ENCODE assay signal across 9 mouse cellular contexts in the genomic region with DNA sequence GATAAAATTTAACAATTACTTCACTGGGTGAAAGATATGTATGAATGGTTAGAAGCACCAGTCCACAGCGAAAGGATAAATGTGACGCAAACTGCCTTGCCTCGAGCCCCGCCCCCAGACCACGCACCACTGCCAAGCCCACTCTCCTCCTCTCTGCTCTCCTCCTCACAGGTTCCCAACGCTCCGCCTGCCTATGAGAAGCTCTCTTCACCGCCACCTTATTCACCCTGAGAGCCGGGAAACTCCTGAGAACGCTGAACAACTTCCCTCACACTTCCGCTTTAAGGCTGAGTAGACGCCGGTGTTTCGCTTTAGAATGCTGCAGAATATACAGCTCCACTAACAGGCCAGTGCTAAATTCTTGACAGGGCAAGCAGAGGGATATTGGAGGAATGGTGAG. TPM values are rescaled to one million over a fixed set of nuclear protein-coding genes. Genes with fewer than 3 reads are reported as not detected.
DNase-seq lines count a peak whose midpoint lies in the region; ATAC-seq and TF ChIP-seq lines count a peak whose summit lies in the region.
"Had no signal": no experiment of that assay in that cellular context is flagged by ENCODE, and none has a peak within 500 bp of the region (broad histone marks: within the 10 kb centered on the region; RNA-seq: fewer than 3 reads in every experiment).

No protein-coding gene starts in this region.

- no peaks in the 10 kb centered on the region for H3K36me3 ChIP-seq in heart, embryonic 11.5 days (ENCODE audit: control insufficient read depth, insufficient read depth, low read length)
- H3K36me3 ChIP-seq in heart, postnatal 0 days (replicated peaks; ENCODE audit: control insufficient read depth, insufficient read depth, low read length) = no peaks in the 10 kb centered on the region

- peak overlapping the region; percentile 18; the same call in 1 of the 2 replicates for H3K4me3 ChIP-seq in heart, embryonic 11.5 days (ENCODE audit: low read depth, low read length)
- peak overlapping the region; percentile 27 for H3K4me3 ChIP-seq in heart, postnatal 0 days (ENCODE audit: low read depth, low read length)

- TF ChIP-seq CTCF in heart, postnatal 0 days (IDR thresholded peaks at IDR 0.05; ENCODE audit: low read depth) = no peak

- intact Hi-C loops in heart, postnatal 36 days (cut with DNase I) = no loop called here
- intact Hi-C loops in left cerebral cortex, postnatal 36 days (cut with DNase I) = no loop called here

- ATAC-seq in heart, embryonic 11.5 days (replicated peaks; ENCODE audit: insufficient number of reproducible peaks, low FRiP score, low TSS enrichment) = no peak
- no peak for ATAC-seq in heart, postnatal 0 days (ENCODE audit: insufficient read depth, low read depth)
- ATAC-seq: Patski had no signal

- 55% methylated on average over 14 of the region's 14 CpGs for WGBS in heart, embryonic 11.5 days (ENCODE audit: insufficient replicate concordance)
- WGBS in heart, postnatal 0 days = 49% methylated on average over 14 of the region's 14 CpGs

- H3K4me2 ChIP-seq in heart, embryonic 11.5 days = peak overlapping the region; percentile 47
- H3K4me2 ChIP-seq in heart, postnatal 0 days (ENCODE audit: low read depth, low read length) = peak overlapping the region; percentile 40

- H3K27ac ChIP-seq in heart, embryonic 11.5 days (ENCODE audit: low read depth, low read length) = no peak overlapping the region
- no peak overlapping the region for H3K27ac ChIP-seq in heart, postnatal 0 days (ENCODE audit: low read depth)

- no peak overlapping the region; the same call in 1 of the 2 replicates for H3K9ac ChIP-seq in heart, embryonic 11.5 days (ENCODE audit: low read depth, low read length)
- H3K9ac ChIP-seq in heart, postnatal 0 days (replicated peaks; ENCODE audit: low read depth, low read length) = no peak overlapping the region

- H3K4me1 ChIP-seq in heart, embryonic 11.5 days (ENCODE audit: control insufficient read depth, insufficient read depth, low read length) = no peaks in the 10 kb centered on the region
- H3K4me1 ChIP-seq in heart, postnatal 0 days (ENCODE audit: control insufficient read depth, insufficient read depth) = no peaks in the 10 kb centered on the region

- no peaks in the 10 kb centered on the region for H3K27me3 ChIP-seq in heart, embryonic 11.5 days (ENCODE audit: control insufficient read depth, insufficient read depth, low read length)
- no peaks in the 10 kb centered on the region for H3K27me3 ChIP-seq in heart, postnatal 0 days (ENCODE audit: control insufficient read depth, insufficient read depth, low read length)
- H3K27me3 ChIP-seq: Patski had no signal

- no peak for DNase-seq in heart, postnatal 36 days
- peak; percentile 65 for DNase-seq in CD4-positive helper T cell, adult 2 months (ENCODE audit: low read depth, low spot score)
- DNase-seq in heart, postnatal 0 days (ENCODE audit: low spot score) = no peak
- peak; percentile 17 for DNase-seq in lung, postnatal 10 days
- no peak for DNase-seq in cerebellum, adult 18-20 months
- DNase-seq in left cerebral cortex, postnatal 36 days (ENCODE audit: low spot score in 2 of 2) = no peak
- no peak for DNase-seq in spleen, adult 12 weeks (ENCODE audit: low spot score)

- no peak for TF ChIP-seq EP300 in heart, postnatal 0 days (IDR thresholded peaks at IDR 0.05; ENCODE audit: low read depth)

- no peaks in the 10 kb centered on the region for H3K9me3 ChIP-seq in heart, embryonic 11.5 days (replicated peaks; ENCODE audit: control insufficient read depth, low read length)
- H3K9me3 ChIP-seq in heart, postnatal 0 days (replicated peaks; ENCODE audit: control insufficient read depth, low read length) = no peaks in the 10 kb centered on the region

RNA-seq across cellular contexts. Expression of gene Mlana, which starts 10.4 kb away (rescaled TPM):
- polyA plus RNA-seq in heart, embryonic 11.5 days (2014; fragmentation: Nextera tagmentation; extraction: Ambion mirVana) = 0.30 TPM in 1 of 2 replicates, not detected in the other
- total RNA-seq in heart, postnatal 36 days (2021) = 1 to 10 TPM in 1 of 2 experiments, not detected in 1; 1.2 TPM
- 0.19 TPM in 1 of 2 replicates, not detected in the other for total RNA-seq in heart, postnatal 0 days (2014; rRNA removed; ENCODE audit: low replicate concordance)
- polyA plus RNA-seq in heart, postnatal 0 days (2015; fragmentation: Nextera tagmentation; extraction: Ambion mirVana) = 5.8 and 8.1 TPM in 2 replicates
- total RNA-seq in left cerebral cortex, postnatal 36 days (2021) = under 1 TPM in 1 of 2 experiments, not detected in 1; 0.45 TPM

RNA-seq across cellular contexts. Expression of gene Ermp1, which starts 59.8 kb away (rescaled TPM):
- polyA plus RNA-seq in heart, embryonic 11.5 days (2014; fragmentation: Nextera tagmentation; extraction: Ambion mirVana) = 5.0 and 7.1 TPM in 2 replicates
- total RNA-seq in heart, postnatal 36 days (2021) = 1 to 10 TPM; 8.2 to 8.6 TPM
- 10.7 and 24.4 TPM in 2 replicates for total RNA-seq in heart, postnatal 0 days (2014; rRNA removed; ENCODE audit: low replicate concordance)
- 2.3 and 3.1 TPM in 2 replicates for polyA plus RNA-seq in heart, postnatal 0 days (2015; fragmentation: Nextera tagmentation; extraction: Ambion mirVana)
- total RNA-seq in left cerebral cortex, postnatal 36 days (2021) = 10 to 100 TPM; 35.5 to 35.9 TPM

Comparison
In these comparisons a context has a peak if more than half of its experiments do, and no peak if none do; other contexts are left out.
1. DNase-seq: peak in CD4-positive helper T cell, adult 2 months (single experiment) and lung, postnatal 10 days (single experiment); none in heart, postnatal 36 days (0 of 2), heart, postnatal 0 days (single experiment), cerebellum, adult 18-20 months (0 of 2), left cerebral cortex, postnatal 36 days (0 of 2) and spleen, adult 12 weeks (single experiment).